Mouse (Mus musculus): ENCODE results near the gene Wipi2.

- TF ChIP-seq POLR2A (IDR thresholded peaks at IDR 0.05; ENCODE audit: borderline replicate concordance, extremely low read depth, low read depth, low read length) = no peak
- TF ChIP-seq CTCF (IDR thresholded peaks at IDR 0.05; ENCODE audit: insufficient read depth, low read length) = no peak
These were observed 54.4 kb downstream of the Wipi2 start for GRCm38 (mm10) chr5:142681911-142682310.

All from lung, adult 2 months (tissue).